Mouse (Mus musculus) CH12.LX (cell line): Measurements from ENCODE around the gene Cables2. TPM values are rescaled to one million over a fixed set of nuclear protein-coding genes. Genes with fewer than 3 reads are reported as not detected.

Source experiments
- DNase-seq: peaks from one replicate; pipeline ENCODE4 v3.0.0-alpha.2; 2013; ENCODE audit errors: extremely low read depth
- H3K27ac ChIP-seq: 2 replicates; pipeline ENCODE4 v1.5.1; 2012; ENCODE audit warnings: low read depth, mild to moderate bottlenecking, control low read depth, moderate library complexity; ENCODE audit not compliant: insufficient read depth
- H3K27me3 ChIP-seq: replicated peaks from 2 replicates; pipeline ENCODE3; 2012; ENCODE audit warnings: inconsistent platforms
- H3K36me3 ChIP-seq, 2 experiments: replicated peaks in 1 of 2; 2 replicates each; pipeline versions ENCODE3 to v1.6.1; 2012; ENCODE audit warnings: inconsistent platforms in 1 of 2, low read length in 1 of 2, mild to moderate bottlenecking in 1 of 2, mixed read lengths in 1 of 2, moderate library complexity in 1 of 2; ENCODE audit not compliant: control insufficient read depth in 1 of 2, insufficient read depth in 1 of 2
- H3K4me1 ChIP-seq, 2 experiments: 2 replicates each; pipeline ENCODE4 v1.6.1; 2012; ENCODE audit warnings: inconsistent platforms in 1 of 2, moderate library complexity in 1 of 2; ENCODE audit not compliant: insufficient read depth in 2 of 2, control insufficient read depth in 1 of 2
- H3K4me2 ChIP-seq: 2 replicates; pipeline ENCODE4 v1.6.1; 2012; ENCODE audit warnings: low read depth, mild to moderate bottlenecking, control low read depth; ENCODE audit not compliant: poor library complexity, insufficient read depth, severe bottlenecking
- H3K4me3 ChIP-seq, 3 experiments: fragments of 150-350 bp in 1 of 3; sonication (generic) in 1 of 3; replicated peaks in 1 of 3; 2 replicates each; pipeline versions ENCODE3 to v1.5.1; 2011 to 2012; ENCODE audit warnings: low read depth in 2 of 3, low read length in 2 of 3, mild to moderate bottlenecking in 2 of 3, moderate library complexity in 2 of 3, control low read depth in 1 of 3, improper control_type of control experiment in 1 of 3, inconsistent platforms in 1 of 3, mixed read lengths in 1 of 3; ENCODE audit not compliant: poor library complexity in 1 of 3
- H3K79me2 ChIP-seq: replicated peaks from 2 replicates; pipeline ENCODE4 v1.6.1; 2012; ENCODE audit warnings: mild to moderate bottlenecking, moderate library complexity; ENCODE audit not compliant: control insufficient read depth, poor library complexity, insufficient read depth, severe bottlenecking; ENCODE audit errors: extremely low read depth
- H3K9ac ChIP-seq: 2 replicates; pipeline ENCODE4 v1.6.1; 2012; ENCODE audit warnings: low read depth, mild to moderate bottlenecking, control low read depth, moderate library complexity; ENCODE audit not compliant: insufficient read depth
- H3K9me3 ChIP-seq: replicated peaks from 2 replicates; pipeline ENCODE3; 2012; ENCODE audit warnings: low read length, inconsistent platforms, mixed read lengths
- BHLHE40 ChIP-seq: IDR thresholded peaks from 2 replicates; pipeline ENCODE4 v1.6.1; 2011; ENCODE audit warnings: mild to moderate bottlenecking, low read depth, low read length, improper control_type of control experiment
- CTCF ChIP-seq, 2 experiments: IDR thresholded peaks in 1 of 2; conservative IDR thresholded peaks in 1 of 2; 2 replicates each; pipeline ENCODE4 v1.5.1; 2011 to 2012; ENCODE audit warnings: low read depth in 2 of 2, low read length in 2 of 2, improper control_type of control experiment in 1 of 2, inconsistent platforms in 1 of 2, mild to moderate bottlenecking in 1 of 2, moderate library complexity in 1 of 2
- ELF1 ChIP-seq: IDR thresholded peaks from 2 replicates; pipeline ENCODE4 v1.6.1; 2014; ENCODE audit warnings: low read depth, mild to moderate bottlenecking, inconsistent platforms, low read length, improper control_type of control experiment
- ETS1 ChIP-seq: conservative IDR thresholded peaks from 2 replicates; pipeline ENCODE4 v1.6.1; 2012; ENCODE audit warnings: low read depth, mild to moderate bottlenecking, inconsistent platforms, low read length, improper control_type of control experiment, moderate library complexity
- HCFC1 ChIP-seq: IDR thresholded peaks from 2 replicates; pipeline ENCODE4 v1.6.1; 2012; ENCODE audit warnings: low read depth, mild to moderate bottlenecking, inconsistent platforms, low read length, improper control_type of control experiment
- MEF2A ChIP-seq: IDR thresholded peaks from 2 replicates; pipeline ENCODE4 v1.6.1; 2014; ENCODE audit warnings: low read depth, mild to moderate bottlenecking, inconsistent platforms, low read length, improper control_type of control experiment, borderline replicate concordance
- NELFE ChIP-seq: IDR thresholded peaks from 2 replicates; pipeline ENCODE4 v1.6.1; 2011; ENCODE audit warnings: low read depth, low read length, improper control_type of control experiment
- NRF1 ChIP-seq: IDR thresholded peaks from 2 replicates; pipeline ENCODE4 v1.6.1; 2014; ENCODE audit warnings: low read depth, mild to moderate bottlenecking, inconsistent platforms, low read length, improper control_type of control experiment, moderate library complexity
- PAX5 ChIP-seq: IDR thresholded peaks from 2 replicates; pipeline ENCODE4 v1.6.1; 2012; ENCODE audit warnings: low read length, inconsistent platforms, mixed read lengths
- POLR2A ChIP-seq: IDR thresholded peaks from 2 replicates; pipeline ENCODE4 v1.6.1; 2011; ENCODE audit warnings: low read depth, mild to moderate bottlenecking, improper control_type of control experiment, low read length
- SIN3A ChIP-seq: IDR thresholded peaks from 2 replicates; pipeline ENCODE4 v1.6.1; 2012; ENCODE audit warnings: low read length, improper control_type of control experiment, inconsistent platforms
- SMC3 ChIP-seq: IDR thresholded peaks from 2 replicates; pipeline ENCODE4 v1.6.1; 2011; ENCODE audit warnings: low read depth, low read length, improper control_type of control experiment
- TBP ChIP-seq: conservative IDR thresholded peaks from 2 replicates; pipeline ENCODE4 v1.6.1; 2011; ENCODE audit warnings: low read depth, low read length, improper control_type of control experiment
- TCF12 ChIP-seq: IDR thresholded peaks from 2 replicates; pipeline ENCODE4 v1.6.1; 2014; ENCODE audit warnings: low read depth, mild to moderate bottlenecking, inconsistent platforms, low read length, improper control_type of control experiment
- UBTF ChIP-seq: IDR thresholded peaks from 2 replicates; pipeline ENCODE4 v1.6.1; 2012; ENCODE audit warnings: low read depth, mild to moderate bottlenecking, inconsistent platforms, low read length, improper control_type of control experiment, moderate library complexity
- USF1 ChIP-seq: IDR thresholded peaks from 2 replicates; pipeline ENCODE4 v1.6.1; 2014; ENCODE audit warnings: low read depth, mild to moderate bottlenecking, inconsistent platforms, low read length, improper control_type of control experiment
- USF2 ChIP-seq: conservative IDR thresholded peaks from 2 replicates; pipeline ENCODE4 v1.6.1; 2011; ENCODE audit warnings: low read depth, low read length, improper control_type of control experiment
- ZKSCAN1 ChIP-seq: IDR thresholded peaks from 2 replicates; pipeline ENCODE4 v1.6.1; 2012; ENCODE audit warnings: low read depth, inconsistent platforms, low read length, improper control_type of control experiment, borderline replicate concordance
- ZMIZ1 ChIP-seq: IDR thresholded peaks from 2 replicates; pipeline ENCODE4 v1.6.1; 2012; ENCODE audit warnings: low read depth, mild to moderate bottlenecking, inconsistent platforms, low read length, improper control_type of control experiment
- dilution Hi-C: fragments of 300-500 bp; cut with MboI; formaldehyde crosslinking; loops from 2 replicates; pipeline ENCODE4 v1.14.3; 2020; ENCODE audit warnings: low sequenced_read_pairs; ENCODE audit not compliant: extremely low pct_unique_long_range_greater_than_20kb, extremely low pct_ligation_motif_present
- in situ Hi-C: fragments of 300-500 bp; cut with MboI; formaldehyde crosslinking; loops from 3 replicates; pipeline ENCODE4 v1.14.3; 2019; ENCODE audit warnings: low sequenced_read_pairs, low pct_ligation_motif_present, low pct_unique_long_range_greater_than_20kb, mixed read lengths
- polyA plus RNA-seq: library from polyadenylated mRNA; unstranded; fragments of >175 nt; gene quantifications from 2 replicates; pipeline ENCODE4 v1.2.1, GENCODE M21; 2012; ENCODE audit warnings: low read depth; ENCODE audit not compliant: insufficient read length
- total RNA-seq, 2 experiments: library from RNA; depleted of rRNA; stranded (reverse); fragments of 300-350 nt in 1 of 2; fragments of >200 nt in 1 of 2; gene quantifications; 2 replicates each; pipeline ENCODE4 v1.2.3; 2012 to 2014

The Cables2 gene
- total and polyA plus RNA-seq, 3 experiments: 13.0 to 29.9 (median 17.2) TPM

DNA sequence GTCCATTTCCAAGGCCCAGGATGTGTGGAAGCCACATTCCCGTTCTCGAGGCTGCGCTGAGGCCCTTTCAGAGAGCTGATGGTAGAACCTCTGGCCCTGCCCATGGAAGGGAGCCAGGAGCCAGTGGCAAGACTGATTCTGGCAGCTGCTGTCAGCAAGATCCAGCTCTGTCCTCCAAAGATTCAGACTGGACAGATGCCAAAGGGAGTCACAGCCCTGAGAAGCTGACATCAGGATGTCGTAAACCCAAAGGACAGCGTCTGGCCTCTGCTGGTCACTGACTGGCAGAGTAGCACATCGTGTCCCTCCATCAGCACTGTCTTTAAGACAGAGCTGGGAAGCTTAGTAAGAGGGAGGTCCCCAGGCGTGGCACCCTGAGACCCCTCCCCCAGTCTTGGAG, 44.7 kb downstream of the Cables2 start:
- Histone ChIP-seq H3K4me1 (peaks cover 4 to 7% of the 10 kb centered on the region in 2 experiments; a peak in 2 of 4 replicates), H3K27me3 (peaks cover 81% of the 10 kb centered on the region), H3K9ac (no peak overlapping the region), H3K27ac (no peak overlapping the region), H3K79me2 (no peaks in the 10 kb centered on the region)
- in situ Hi-C loops: loop anchor here (5.0 kb wide), 1 partner anchor 36 kb away; no protein-coding TSS in a partner anchor
- TF ChIP-seq ZMIZ1 (no peak), USF2 (no peak), PAX5 (no peak), ZKSCAN1 (no peak), POLR2A (no peak), NRF1 (no peak), BHLHE40 (no peak), TCF12 (no peak), SMC3 (no peak), CTCF (conservative IDR thresholded peaks at IDR 0.05 in 1 of 2, IDR thresholded peaks at IDR 0.05 in 1 of 2; ENCODE audit: low read depth in 2 of 2, low read length in 2 of 2) (no peak), MEF2A (no peak), USF1 (no peak), ELF1 (no peak), NELFE (no peak), ETS1 (no peak), TBP (no peak), SIN3A (no peak), HCFC1 (no peak)
- TF ChIP-seq, all 38 proteins: peak for 0
- Histone ChIP-seq H3K9me3 (no peaks in the 10 kb centered on the region), H3K36me3 (no peaks in the 10 kb centered on the region), H3K4me3 (no peak overlapping the region), H3K4me2 (no peak overlapping the region)
- no peak for DNase-seq
- dilution Hi-C loops: no loop called here

DNA sequence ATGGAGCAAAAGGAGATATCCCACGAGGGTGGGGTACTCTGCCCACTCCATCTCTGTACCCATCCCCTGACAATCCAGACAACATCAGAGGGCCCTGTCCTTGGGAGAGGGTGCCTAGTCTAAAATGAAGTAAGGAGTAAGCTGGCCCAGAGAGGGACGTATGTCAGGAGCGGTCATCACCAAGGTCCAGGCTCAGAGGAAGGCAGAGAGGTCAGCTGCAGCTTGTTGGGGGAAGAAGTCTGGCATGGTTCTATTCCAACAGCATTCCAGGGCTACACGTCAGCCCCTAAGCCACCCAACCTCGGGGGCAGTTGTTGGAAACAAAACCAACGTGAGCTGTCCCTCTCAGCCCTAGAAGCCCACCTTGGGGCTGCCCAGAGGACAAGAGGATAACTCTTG, 45.2 kb downstream of the Cables2 start:
- in situ Hi-C loops (loop anchor here (5.0 kb wide), 1 partner anchor 36 kb away; no protein-coding TSS in a partner anchor), dilution Hi-C loops (no loop called here)
- Histone ChIP-seq H3K27me3 (peaks cover 84% of the 10 kb centered on the region), H3K9me3 (no peaks in the 10 kb centered on the region), H3K4me1 (peaks cover 4 to 7% of the 10 kb centered on the region in 2 experiments; a peak in 2 of 4 replicates), H3K4me3 (no peak overlapping the region), H3K79me2 (no peaks in the 10 kb centered on the region), H3K27ac (no peak overlapping the region), H3K9ac (no peak overlapping the region), H3K36me3 (no peaks in the 10 kb centered on the region), H3K4me2 (no peak overlapping the region)
- DNase-seq: no peak
- TF ChIP-seq UBTF: no peak
- TF ChIP-seq PAX5: no peak
- no peak for TF ChIP-seq ELF1
